Mouse (Mus musculus) stomach, embryonic 15.5 days (tissue): ENCODE measurements around the gene B3galt4. TPM values are rescaled to one million over a fixed set of nuclear protein-coding genes. Genes with fewer than 3 reads are reported as not detected.
A peak's percentile ranks its signal among the peaks of the same experiment; 100 is the strongest.
"Not testable (repeated sequence)": the region's sequence is repeated elsewhere in the genome, so short reads cannot be mapped to it uniquely, and the experiment has no call there.

ENCODE experiments used
- ATAC-seq: fragments of 200-750 bp; cut with Nextera tagmentation; 2 replicates; pipeline ENCODE4 v1.8.0; 2017; ENCODE audit warnings: low read depth, moderate number of reproducible peaks, moderate TSS enrichment; ENCODE audit not compliant: insufficient read depth, low FRiP score
- H3K27ac ChIP-seq: fragments of 300-500 bp; sonication (generic); 2 replicates; pipeline ENCODE4 v1.5.1; 2015; ENCODE audit warnings: mild to moderate bottlenecking, inconsistent platforms
- H3K27me3 ChIP-seq: fragments of 300-500 bp; sonication (generic); replicated peaks from 2 replicates; pipeline ENCODE4 v1.6.1; 2015; ENCODE audit warnings: inconsistent platforms
- H3K36me3 ChIP-seq: fragments of 300-500 bp; sonication (generic); 2 replicates; pipeline ENCODE4 v1.6.1; 2015; ENCODE audit warnings: inconsistent platforms
- H3K4me1 ChIP-seq: fragments of 300-500 bp; sonication (generic); 2 replicates; pipeline ENCODE4 v1.6.1; 2015; ENCODE audit warnings: inconsistent platforms
- H3K4me2 ChIP-seq: fragments of 300-500 bp; sonication (generic); 2 replicates; pipeline ENCODE4 v1.6.1; 2015; ENCODE audit warnings: mild to moderate bottlenecking, inconsistent platforms
- H3K4me3 ChIP-seq: fragments of 300-500 bp; sonication (generic); replicated peaks from 2 replicates; pipeline ENCODE4 v1.5.1; 2015; ENCODE audit warnings: inconsistent platforms
- H3K9ac ChIP-seq: fragments of 300-500 bp; sonication (generic); 2 replicates; pipeline ENCODE4 v1.6.1; 2015; ENCODE audit warnings: inconsistent platforms
- H3K9me3 ChIP-seq: fragments of 300-500 bp; sonication (generic); 2 replicates; pipeline ENCODE4 v1.6.1; 2016; ENCODE audit warnings: inconsistent platforms
- WGBS: fragments of 180-500 bp; shearing (Covaris S2); methylation state at CpG from one replicate; pipeline ENCODE4 v1.1.7; 2015; 5-methylcytosine and 5-hydroxymethylcytosine counted together
- polyA plus RNA-seq: library from polyadenylated mRNA; unstranded; fragments of >200 nt; fragmentation: Nextera tagmentation; extraction: Ambion mirVana; gene quantifications from 2 replicates; pipeline ENCODE4 v1.2.1, GENCODE M21; 2015

Gene B3galt4
- 7.5 and 8.2 TPM in 2 replicates for polyA plus RNA-seq

DNA sequence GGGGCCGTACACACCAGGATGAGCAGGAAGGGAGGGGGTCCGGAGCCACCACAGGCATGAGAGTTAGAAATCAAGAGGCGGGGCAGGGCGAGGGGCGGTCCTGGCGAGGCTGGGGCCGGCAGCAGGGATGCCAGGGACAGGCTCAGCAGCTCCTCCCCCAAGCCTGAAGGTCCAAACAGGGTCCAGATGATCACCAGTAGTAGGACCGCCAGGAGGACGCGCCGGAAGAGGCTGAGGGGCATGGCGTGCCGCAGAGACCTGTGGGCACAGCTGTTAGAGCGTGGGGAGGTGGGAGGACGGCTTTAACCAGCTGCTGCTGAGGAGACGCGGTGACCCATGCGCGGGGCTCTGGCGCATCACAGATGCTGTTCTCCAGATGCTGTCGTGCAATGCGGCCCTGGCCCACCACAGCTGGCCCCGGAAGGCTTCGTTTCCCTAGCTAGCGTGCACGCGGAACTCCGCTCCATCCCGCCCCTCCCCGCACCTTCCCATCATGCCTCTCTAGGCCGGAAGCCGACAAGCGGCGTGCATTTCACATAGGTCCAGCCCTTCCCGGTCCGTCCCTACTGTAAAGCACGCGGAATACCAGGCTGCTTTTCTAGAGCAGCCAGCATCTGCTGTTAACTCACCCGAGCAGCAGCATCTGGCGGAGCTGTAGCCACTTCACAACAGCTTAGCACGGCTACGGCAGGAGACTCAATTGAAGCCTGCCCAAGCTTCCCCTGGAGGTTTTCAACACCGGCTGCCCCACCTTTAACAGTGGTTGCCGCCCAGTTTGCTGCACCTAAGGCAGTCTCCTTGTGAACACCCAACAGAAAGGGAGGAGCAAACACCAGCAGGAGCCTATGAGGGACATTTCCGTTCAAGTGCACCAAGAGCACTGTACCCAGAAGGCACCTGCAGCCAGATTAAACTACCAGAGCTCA lies at the start of gene B3galt4:
Gene B3galt4, minus strand, starts transcription at position 468 of the 926 bp plus-strand sequence.
- peak within 1 kb of the TSS; percentile 88 for H3K4me2 ChIP-seq
- ATAC-seq: peak; percentile 80
- H3K27me3 ChIP-seq: no peaks in the 10 kb centered on the region
- under 1% methylated on average over 45 of the region's 45 CpGs for WGBS
- peak within 1 kb of the TSS; percentile 48 for H3K4me3 ChIP-seq
- peak within 1 kb of the TSS; percentile 18; the same call in 1 of the 2 replicates for H3K9ac ChIP-seq
- no peaks in the 10 kb centered on the region for H3K9me3 ChIP-seq
- peak within 1 kb of the TSS; percentile 94 for H3K27ac ChIP-seq
- H3K4me1 ChIP-seq: peaks cover 44% of the 10 kb centered on the region
- peaks cover 12% of the 10 kb centered on the region for H3K36me3 ChIP-seq

DNA sequence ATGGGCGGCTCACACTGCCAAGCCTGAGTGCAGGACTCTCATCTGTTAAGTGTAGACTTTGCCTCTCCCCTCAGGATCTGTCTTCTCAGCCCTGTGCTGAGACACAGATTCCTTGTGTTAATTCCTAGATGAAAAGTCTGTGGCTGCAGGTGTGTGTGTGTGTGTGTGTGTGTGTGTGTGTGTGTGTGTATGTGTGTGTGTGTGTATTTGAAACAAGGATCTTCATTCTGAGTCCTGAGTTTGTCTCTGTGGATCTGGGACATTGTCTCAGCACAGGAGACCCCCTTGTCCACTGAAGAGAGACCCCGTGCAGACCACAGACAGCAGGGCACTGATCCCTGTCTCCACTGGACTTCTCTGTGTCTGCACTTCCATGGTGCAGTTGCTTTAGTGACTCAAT lies 49.5 kb upstream of the B3galt4 start:
- H3K4me2 ChIP-seq: peak overlapping the region; percentile 100
- not testable (repeated sequence) for H3K9ac ChIP-seq

DNA sequence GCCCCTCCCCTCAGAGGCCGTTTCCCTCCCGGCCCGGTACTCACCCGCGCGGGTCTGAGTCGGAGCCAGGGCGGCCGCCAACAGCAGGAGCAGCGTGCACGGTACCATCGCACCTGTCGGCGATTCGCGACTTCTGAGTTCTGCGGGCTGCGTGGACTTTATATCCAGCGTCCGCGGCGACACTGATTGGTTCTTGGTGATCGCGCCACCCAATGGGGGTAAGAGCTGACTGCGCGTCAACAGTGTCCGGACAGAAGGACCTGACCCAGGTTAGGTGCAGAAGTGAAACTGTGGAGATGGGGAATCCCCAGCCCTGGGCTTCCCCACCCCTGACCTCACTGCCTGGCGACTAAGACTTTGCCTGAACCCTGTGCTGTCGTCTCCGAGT lies 48.9 kb upstream of the B3galt4 start, which contains the start of gene H2-K1:
Gene H2-K1, minus strand, starts transcription at position 198 of the 388 bp plus-strand sequence.
- H3K4me2 ChIP-seq: peak within 1 kb of the TSS; percentile 100
- no peaks in the 10 kb centered on the region for H3K9me3 ChIP-seq
- under 1% methylated on average over 28 of the region's 30 CpGs for whole genome bisulfite sequencing
- peak within 1 kb of the TSS; percentile 60 for H3K9ac ChIP-seq
- peaks cover 8% of the 10 kb centered on the region for H3K4me1 ChIP-seq
- H3K27ac ChIP-seq: no peak within 1 kb of the TSS
- H3K27me3 ChIP-seq: peaks cover 19% of the 10 kb centered on the region; the same call in 1 of the 2 replicates
- peak; percentile 95 for ATAC-seq
- H3K36me3 ChIP-seq: no peaks in the 10 kb centered on the region
- peak within 1 kb of the TSS; percentile 59 for H3K4me3 ChIP-seq

More for the DNA sequence above, 49.5 kb upstream of the B3galt4 start:
- Histone ChIP-seq H3K27me3 (peaks cover 19% of the 10 kb centered on the region; the same call in 1 of the 2 replicates), H3K4me3 (peak overlapping the region; percentile 59; the same call in 1 of the 2 replicates)
- not testable (repeated sequence) for H3K9me3 ChIP-seq, H3K4me1 ChIP-seq, H3K36me3 ChIP-seq, H3K27ac ChIP-seq, ATAC-seq
- WGBS: 52% methylated on average over 2 of the region's 2 CpGs

DNA sequence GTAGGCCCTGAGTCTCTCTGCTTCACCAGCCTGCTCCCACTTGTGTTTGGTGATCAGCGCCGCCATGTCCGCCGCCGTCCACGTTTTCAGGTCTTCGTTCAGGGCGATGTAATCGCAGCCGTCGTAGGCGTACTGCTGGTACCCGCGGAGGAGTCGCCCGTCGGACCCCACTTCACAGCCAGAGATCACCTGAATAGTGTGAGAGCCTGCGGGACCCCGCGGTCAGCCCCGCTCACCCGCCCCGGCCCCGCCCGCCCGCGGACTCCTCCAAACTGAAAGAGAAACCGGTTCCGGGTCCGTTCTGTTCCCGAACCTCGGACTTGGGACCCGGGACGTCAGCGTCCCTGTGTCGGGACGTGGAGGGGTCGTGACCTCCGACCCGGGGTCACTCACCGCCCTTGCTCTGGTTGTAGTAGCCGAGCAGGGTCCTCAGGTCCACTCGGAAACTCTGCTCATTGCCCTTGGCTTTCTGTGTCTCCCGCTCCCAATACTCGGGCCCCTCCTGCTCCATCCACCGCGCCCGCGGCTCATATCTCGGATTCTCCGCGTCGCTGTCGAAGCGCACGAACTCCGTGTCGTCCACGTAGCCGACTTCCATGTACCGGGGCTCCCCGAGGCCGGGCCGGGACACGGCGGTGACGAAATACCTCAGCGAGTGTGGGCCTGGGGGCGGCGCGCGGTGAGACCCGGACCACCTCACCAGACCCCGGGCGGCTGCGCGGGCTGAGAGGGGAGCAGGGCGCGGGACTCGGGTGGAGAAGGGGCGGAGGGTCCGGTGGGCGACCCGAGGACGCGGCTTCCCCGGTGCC lies 48.3 kb upstream of the B3galt4 start:
- Histone ChIP-seq H3K4me2 (peak overlapping the region; percentile 100), H3K9ac (peak overlapping the region; percentile 60), H3K4me3 (peak overlapping the region; percentile 59), H3K36me3 (no peaks in the 10 kb centered on the region), H3K27ac (no peak overlapping the region), H3K9me3 (no peaks in the 10 kb centered on the region), H3K4me1 (peaks cover 8% of the 10 kb centered on the region), H3K27me3 (peaks cover 19% of the 10 kb centered on the region; the same call in 1 of the 2 replicates)
- 3% methylated on average over 87 of the region's 87 CpGs for WGBS
- peak; percentile 44; the same call in 1 of the 2 replicates for ATAC-seq

GRCm38 (mm10) chr17:33998697-33999096 lies 47.4 kb upstream of the B3galt4 start:
- ATAC-seq, H3K9ac ChIP-seq, H3K4me1 ChIP-seq, H3K4me3 ChIP-seq, H3K4me2 ChIP-seq, H3K27ac ChIP-seq, H3K36me3 ChIP-seq, H3K9me3 ChIP-seq: not testable (repeated sequence)
- 40% methylated on average over 5 of the region's 5 CpGs for WGBS
- H3K27me3 ChIP-seq: peaks cover 19% of the 10 kb centered on the region; the same call in 1 of the 2 replicates

- H3K27ac ChIP-seq, H3K4me1 ChIP-seq, H3K4me3 ChIP-seq, H3K36me3 ChIP-seq, ATAC-seq, H3K9ac ChIP-seq, H3K9me3 ChIP-seq, H3K4me2 ChIP-seq: not testable (repeated sequence)
- 88% methylated on average over 2 of the region's 2 CpGs for WGBS
- H3K27me3 ChIP-seq: peaks cover 19% of the 10 kb centered on the region; the same call in 1 of the 2 replicates
Observed at GRCm38 (mm10) chr17:33997025-33997424, 45.7 kb upstream of the B3galt4 start.

GRCm38 (mm10) chr17:33995651-33996050 lies 44.4 kb upstream of the B3galt4 start:
- no peak for ATAC-seq
- Histone ChIP-seq H3K9me3 (no peaks in the 10 kb centered on the region), H3K27ac (no peak overlapping the region), H3K4me3 (no peak overlapping the region), H3K9ac (no peak overlapping the region), H3K27me3 (peaks cover 7% of the 10 kb centered on the region; the same call in 1 of the 2 replicates), H3K4me2 (no peak overlapping the region), H3K36me3 (no peaks in the 10 kb centered on the region), H3K4me1 (peaks cover 8% of the 10 kb centered on the region)
- WGBS: 35% methylated on average over 3 of the region's 3 CpGs

GRCm38 (mm10) chr17:33994959-33995358 lies 43.7 kb upstream of the B3galt4 start:
- 90% methylated on average over 8 of the region's 8 CpGs for WGBS
- Histone ChIP-seq H3K9me3 (no peaks in the 10 kb centered on the region), H3K9ac (no peak overlapping the region), H3K36me3 (no peaks in the 10 kb centered on the region), H3K4me3 (no peak overlapping the region), H3K4me2 (no peak overlapping the region), H3K27me3 (peaks cover 5% of the 10 kb centered on the region; the same call in 1 of the 2 replicates), H3K27ac (no peak overlapping the region), H3K4me1 (peaks cover 7% of the 10 kb centered on the region)
- no peak for ATAC-seq

GRCm38 (mm10) chr17:33991788-33992664 lies 40.7 kb upstream of the B3galt4 start:
- Histone ChIP-seq H3K27ac (no peak overlapping the region), H3K9ac (no peak overlapping the region), H3K4me2 (no peak overlapping the region), H3K36me3 (no peaks in the 10 kb centered on the region), H3K9me3 (no peaks in the 10 kb centered on the region), H3K27me3 (0 out of 2 replicates have a peak, but pooled peaks cover 6% of the 10 kb centered on the region), H3K4me3 (no peak overlapping the region), H3K4me1 (no peaks in the 10 kb centered on the region)
- WGBS: 30% methylated on average over 10 of the region's 10 CpGs
- no peak for ATAC-seq

DNA sequence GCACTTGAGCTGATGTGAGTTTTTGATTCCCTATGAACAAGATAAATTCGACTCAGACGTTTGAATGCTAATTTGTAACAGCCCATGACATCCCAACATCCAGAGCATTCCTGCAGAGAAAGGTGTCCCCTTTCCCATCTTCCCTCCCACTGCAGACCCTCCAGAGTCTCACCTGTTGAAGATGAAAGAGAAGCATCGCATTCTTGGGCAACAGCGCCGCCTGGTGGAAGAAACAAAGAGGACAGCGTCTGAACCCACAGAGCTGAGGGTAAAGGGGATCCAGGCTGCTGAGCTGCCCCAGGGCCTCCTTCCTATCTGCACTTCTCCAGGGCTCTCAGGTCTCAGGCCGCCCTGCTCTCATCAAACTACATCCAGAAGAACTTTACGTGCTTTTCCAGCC lies 30.8 kb upstream of the B3galt4 start:
- 13% methylated on average over 8 of the region's 8 CpGs for WGBS
- H3K9ac ChIP-seq, H3K4me3 ChIP-seq, ATAC-seq, H3K9me3 ChIP-seq, H3K36me3 ChIP-seq, H3K27ac ChIP-seq: not testable (repeated sequence)
- Histone ChIP-seq H3K4me2 (peak overlapping the region; percentile 79), H3K4me1 (peaks cover 19% of the 10 kb centered on the region; the same call in 1 of the 2 replicates), H3K27me3 (peaks cover 30% of the 10 kb centered on the region)
